Mouse (Mus musculus): ENCODE measurements at regions not wholly inside any gene's neighbourhood (a gene's known extent, or its start where the extent isn't known, plus 50 kb on each side); places are given as distances from the start of the nearest gene placed in this dataset.

DNA sequence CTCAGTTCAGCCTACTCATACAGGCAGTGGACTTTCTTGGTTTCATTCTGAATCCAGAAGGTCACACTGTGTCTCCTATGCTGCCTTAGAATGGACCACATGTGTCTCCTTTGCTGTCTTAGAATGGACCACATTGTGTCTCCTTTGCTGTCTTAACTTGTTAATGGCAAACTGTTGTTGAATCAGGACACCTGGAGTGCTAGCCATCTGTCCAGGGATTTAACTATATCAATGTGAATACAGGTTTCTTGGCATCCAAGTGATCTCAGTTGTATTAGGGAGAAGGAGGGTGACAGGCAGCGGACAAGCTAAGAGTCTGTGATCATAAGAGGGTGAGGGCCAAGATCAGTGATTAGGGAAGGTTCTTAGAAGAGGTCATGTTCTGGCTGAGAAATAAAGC, 92.3 kb downstream of the Snx19 start:
- TF ChIP-seq POLR2A (IDR thresholded peaks at IDR 0.05; ENCODE audit: borderline replicate concordance, extremely low read depth, low read depth, low read length): no peak
- no peak for TF ChIP-seq CTCF (IDR thresholded peaks at IDR 0.05; ENCODE audit: insufficient read depth, low read length)
